8 mouse cellular contexts compared by ENCODE assay signal in the genomic region with DNA sequence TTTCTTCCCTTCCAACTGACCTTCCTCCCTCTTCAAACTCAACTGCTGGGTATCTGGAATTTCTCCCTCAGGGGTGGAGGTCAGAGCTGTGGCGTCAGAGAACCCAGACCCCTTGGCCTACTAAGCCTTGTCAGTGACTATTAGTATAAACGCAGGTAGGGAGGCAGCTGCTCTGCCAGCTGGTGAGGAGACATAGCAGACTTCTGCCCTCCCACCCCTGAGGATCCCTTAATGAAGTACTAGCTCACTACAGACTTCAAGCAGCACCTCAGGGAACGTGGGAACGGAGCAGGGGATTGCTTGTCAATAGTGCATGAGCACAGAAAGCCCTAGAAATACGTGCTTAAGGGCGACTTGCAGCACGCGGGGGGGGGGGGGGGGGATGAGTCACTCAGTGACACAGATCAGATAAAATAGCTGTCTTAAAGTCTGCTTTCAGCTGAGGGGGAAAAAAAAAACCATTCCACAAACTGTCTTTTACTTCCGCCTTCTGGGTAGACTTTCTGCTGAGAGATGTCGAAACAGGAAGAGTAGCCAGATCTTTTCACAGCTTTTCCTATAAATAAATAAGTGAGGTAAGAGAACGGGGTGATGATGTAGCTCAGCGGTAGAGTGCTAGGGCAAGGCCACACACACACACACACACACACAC.
DNase-seq lines count a peak whose midpoint lies in the region; ATAC-seq and TF ChIP-seq lines count a peak whose summit lies in the region.

No protein-coding gene starts in this region.

- H3K4me2 ChIP-seq in forebrain, postnatal 0 days (ENCODE audit: low read depth) = no peak overlapping the region
- no peak overlapping the region for H3K4me2 ChIP-seq in forebrain, embryonic 15.5 days (replicated peaks)
- peak overlapping the region; percentile 42 for H3K4me2 ChIP-seq in heart, postnatal 0 days (ENCODE audit: low read depth, low read length)

- H3K9ac ChIP-seq in forebrain, postnatal 0 days = no peak overlapping the region
- no peak overlapping the region for H3K9ac ChIP-seq in forebrain, embryonic 15.5 days (replicated peaks)
- no peak overlapping the region for H3K9ac ChIP-seq in heart, postnatal 0 days (replicated peaks; ENCODE audit: low read depth, low read length)

- no peaks in the 10 kb centered on the region for H3K36me3 ChIP-seq in forebrain, postnatal 0 days (ENCODE audit: insufficient read depth)
- H3K36me3 ChIP-seq in forebrain, embryonic 15.5 days = no peaks in the 10 kb centered on the region
- no peaks in the 10 kb centered on the region for H3K36me3 ChIP-seq in heart, postnatal 0 days (replicated peaks; ENCODE audit: control insufficient read depth, insufficient read depth, low read length)

- DNase-seq in forebrain, postnatal 0 days = no peak
- DNase-seq in urinary bladder, adult 18-20 months (ENCODE audit: low spot score in 2 of 2) = peak; percentile 20 to 28
- DNase-seq in urinary bladder, postnatal 10 days (ENCODE audit: low spot score) = no peak
- DNase-seq in heart, postnatal 0 days (ENCODE audit: low spot score) = peak; percentile 22
- DNase-seq in monocyte, adult 2 months (ENCODE audit: low read depth in 1 of 2, low spot score in 2 of 2) = peak; percentile 40 to 48
- DNase-seq in cerebellum, adult 11-12 months = no peak
- DNase-seq in kidney, adult 18-20 months = no peak

- no peak overlapping the region for H3K27ac ChIP-seq in forebrain, postnatal 0 days (ENCODE audit: low read depth, low read length)
- H3K27ac ChIP-seq in forebrain, embryonic 15.5 days (replicated peaks) = no peak overlapping the region
- 0 out of 2 replicates have a peak overlapping the region, but pooled peaks have one; percentile 2 for H3K27ac ChIP-seq in heart, postnatal 0 days (ENCODE audit: low read depth)

- TF ChIP-seq CTCF in forebrain, postnatal 0 days (IDR thresholded peaks at IDR 0.05; ENCODE audit: low read depth) = no peak
- TF ChIP-seq CTCF in heart, postnatal 0 days (IDR thresholded peaks at IDR 0.05; ENCODE audit: low read depth) = no peak

- ATAC-seq in forebrain, postnatal 0 days = peak; percentile 29; the same call in 1 of the 2 replicates
- ATAC-seq in forebrain, embryonic 15.5 days (replicated peaks) = no peak
- no peak for ATAC-seq in heart, postnatal 0 days (ENCODE audit: insufficient read depth, low read depth)

- H3K4me3 ChIP-seq in forebrain, postnatal 0 days (ENCODE audit: low read depth, low read length) = no peak overlapping the region
- no peak overlapping the region for H3K4me3 ChIP-seq in forebrain, embryonic 15.5 days
- no peak overlapping the region for H3K4me3 ChIP-seq in heart, postnatal 0 days (ENCODE audit: low read depth, low read length)

- no peak for TF ChIP-seq EP300 in heart, postnatal 0 days (IDR thresholded peaks at IDR 0.05; ENCODE audit: low read depth)

- no peaks in the 10 kb centered on the region for H3K4me1 ChIP-seq in forebrain, postnatal 0 days (ENCODE audit: insufficient read depth)
- H3K4me1 ChIP-seq in forebrain, embryonic 15.5 days = no peaks in the 10 kb centered on the region
- H3K4me1 ChIP-seq in heart, postnatal 0 days (ENCODE audit: control insufficient read depth, insufficient read depth) = no peaks in the 10 kb centered on the region

- H3K27me3 ChIP-seq in forebrain, postnatal 0 days (ENCODE audit: insufficient read depth, low read length) = no peaks in the 10 kb centered on the region
- no peaks in the 10 kb centered on the region for H3K27me3 ChIP-seq in forebrain, embryonic 15.5 days
- H3K27me3 ChIP-seq in heart, postnatal 0 days (ENCODE audit: control insufficient read depth, insufficient read depth, low read length) = no peaks in the 10 kb centered on the region

- no peaks in the 10 kb centered on the region for H3K9me3 ChIP-seq in forebrain, postnatal 0 days (ENCODE audit: low read length)
- no peaks in the 10 kb centered on the region for H3K9me3 ChIP-seq in forebrain, embryonic 15.5 days
- no peaks in the 10 kb centered on the region for H3K9me3 ChIP-seq in heart, postnatal 0 days (replicated peaks; ENCODE audit: control insufficient read depth, low read length)

- 59% methylated on average over 11 of the region's 12 CpGs for WGBS in forebrain, postnatal 0 days
- WGBS in forebrain, embryonic 15.5 days = 62% methylated on average over 12 of the region's 12 CpGs
- 18% methylated on average over 11 of the region's 12 CpGs for WGBS in heart, postnatal 0 days

Comparison
In these comparisons a context has a peak if more than half of its experiments do, and no peak if none do; other contexts are left out.
1. DNase-seq: peak in urinary bladder, adult 18-20 months (2 of 2), heart, postnatal 0 days (single experiment) and monocyte, adult 2 months (2 of 2); none in forebrain, postnatal 0 days (single experiment), urinary bladder, postnatal 10 days (single experiment), cerebellum, adult 11-12 months (single experiment) and kidney, adult 18-20 months (single experiment).